Mouse (Mus musculus) brain, embryonic 18.5 days (tissue): ENCODE results near the gene Spen.

Experiments
- DNase-seq: peaks from one replicate; pipeline ENCODE4 v3.0.0-alpha.2; 2012; ENCODE audit warnings: low read depth, low spot score

Spen gene

DNA sequence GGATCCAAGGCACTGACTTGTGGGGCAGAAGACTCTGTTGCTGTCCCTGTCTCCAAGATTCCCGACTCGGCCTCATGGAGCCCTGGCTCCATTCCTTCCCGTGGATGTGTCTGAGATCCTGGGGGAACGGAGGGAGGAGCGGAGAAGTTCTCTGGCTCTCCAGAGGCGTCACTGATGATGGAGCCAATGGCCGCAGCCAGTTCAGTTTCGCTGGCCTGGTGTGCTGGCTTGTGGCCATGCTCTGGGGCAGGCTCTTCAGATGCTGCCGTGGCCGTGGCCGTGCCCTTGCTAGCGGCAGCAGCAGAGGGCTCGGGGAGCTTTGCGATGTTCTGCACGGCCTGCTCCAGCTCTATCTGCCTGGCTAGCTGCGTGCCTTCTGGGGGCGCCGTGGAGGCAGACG, 64.0 kb downstream of the Spen start:
- no peak for DNase-seq

DNA sequence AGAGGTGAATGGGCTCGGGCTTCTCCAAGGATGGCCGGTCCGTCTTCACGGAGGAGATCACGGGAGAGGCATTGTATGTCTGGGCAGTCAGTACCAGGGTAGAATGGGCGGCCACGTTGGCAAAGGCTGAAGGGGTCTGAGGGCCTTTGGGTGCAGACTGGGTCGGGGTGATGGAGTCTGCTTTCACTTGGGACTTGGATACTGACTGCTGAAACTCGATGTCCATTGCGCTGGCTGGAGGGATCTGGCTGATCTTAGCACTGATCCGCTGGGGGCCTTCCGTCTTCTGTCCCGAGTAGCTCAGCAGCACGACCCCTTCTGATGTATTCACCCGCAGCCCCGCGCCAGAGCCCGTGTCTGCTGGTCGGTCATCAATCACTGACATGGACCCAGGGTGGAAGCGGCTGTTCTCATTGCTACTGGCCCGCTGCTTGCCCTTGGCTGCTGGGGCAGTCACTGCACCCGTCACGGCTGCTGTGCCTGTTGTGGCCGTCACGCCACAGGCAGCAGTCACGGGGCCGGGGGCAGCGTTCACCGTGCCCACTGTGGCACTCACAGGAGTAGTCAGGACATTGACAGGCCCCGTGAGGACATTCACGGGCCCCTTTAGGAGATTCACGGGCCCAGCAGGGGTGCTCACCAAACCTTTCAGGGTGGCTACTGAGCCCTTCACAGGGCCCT, 65.6 kb downstream of the Spen start:
- no peak for DNase-seq

DNA sequence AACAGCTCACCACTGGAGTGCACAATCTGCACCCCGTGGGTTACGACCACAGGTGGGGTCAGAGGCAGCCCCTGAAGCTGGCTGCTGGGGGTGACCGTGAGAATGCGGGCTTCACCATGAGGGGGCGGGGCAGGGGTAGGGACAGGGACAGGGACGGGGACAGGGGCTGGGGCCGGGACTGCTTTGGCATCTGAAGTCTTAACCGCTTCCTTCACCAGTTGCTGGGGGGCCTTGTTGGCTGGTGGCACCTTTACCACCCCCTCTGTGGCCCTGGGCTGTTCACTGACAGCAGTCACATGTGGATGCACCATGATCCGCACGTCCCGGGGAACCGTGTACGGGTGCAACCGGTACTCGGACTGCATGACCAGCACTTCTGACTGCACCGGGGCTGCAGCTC, 66.9 kb downstream of the Spen start:
- no peak for DNase-seq

DNA sequence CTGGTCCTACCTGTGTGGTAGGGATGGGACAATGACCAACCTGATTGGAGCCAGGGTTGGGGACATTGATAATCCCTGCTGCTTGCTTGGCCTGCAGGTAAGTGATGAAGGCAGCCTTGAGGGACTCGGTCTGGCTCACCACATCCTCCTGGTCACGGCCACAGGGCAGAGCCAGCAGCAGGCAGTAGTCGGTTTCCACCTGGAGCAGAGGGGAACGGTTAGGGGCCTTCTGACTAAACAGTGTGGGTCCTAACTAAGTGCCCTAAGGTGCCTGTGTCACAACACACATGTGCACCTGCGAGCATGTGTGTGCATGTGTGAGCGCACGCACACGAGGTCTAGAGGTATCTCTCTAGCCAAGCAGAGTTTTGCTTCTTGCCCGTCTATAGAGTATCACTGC, 69.1 kb downstream of the Spen start:
- no peak for DNase-seq

DNA sequence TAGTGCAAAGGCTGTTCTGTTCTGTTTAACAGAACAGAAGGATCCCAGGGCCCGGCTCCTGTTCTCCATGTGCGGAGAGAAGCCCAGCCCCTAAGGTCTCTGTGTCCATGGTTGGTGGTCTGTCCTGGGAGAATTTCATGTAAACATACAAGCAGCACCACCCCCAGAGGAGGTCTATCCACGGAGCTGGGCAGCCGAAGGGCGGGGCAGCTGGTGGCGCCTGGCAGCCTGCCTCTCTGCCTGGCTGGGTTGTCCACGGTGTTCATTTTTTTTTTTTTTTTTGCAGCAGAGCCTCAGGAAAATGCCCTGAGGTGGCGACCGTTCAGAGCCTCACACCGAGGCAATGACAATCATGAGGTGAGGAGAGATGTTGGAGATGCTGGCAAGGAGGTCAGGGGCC, 69.8 kb downstream of the Spen start:
- DNase-seq: no peak

DNA sequence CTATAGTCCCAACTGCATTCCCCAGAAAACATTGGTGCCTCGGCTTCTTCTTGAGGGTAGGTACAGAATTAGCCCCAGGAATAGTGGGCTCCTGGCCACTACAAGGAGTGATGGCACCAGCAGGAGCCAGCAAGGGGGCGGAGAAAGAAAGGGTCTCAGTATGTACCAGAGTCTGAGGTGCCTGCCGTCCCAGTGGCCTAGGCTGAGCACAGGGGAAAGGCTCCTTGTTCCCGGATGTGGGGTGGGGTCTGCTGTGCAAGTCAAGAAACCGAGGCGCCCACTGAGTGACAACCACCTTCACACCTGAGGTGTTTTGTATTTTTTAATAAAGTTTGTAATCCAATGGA, 70.8 kb downstream of the Spen start:
- no peak for DNase-seq

DNA sequence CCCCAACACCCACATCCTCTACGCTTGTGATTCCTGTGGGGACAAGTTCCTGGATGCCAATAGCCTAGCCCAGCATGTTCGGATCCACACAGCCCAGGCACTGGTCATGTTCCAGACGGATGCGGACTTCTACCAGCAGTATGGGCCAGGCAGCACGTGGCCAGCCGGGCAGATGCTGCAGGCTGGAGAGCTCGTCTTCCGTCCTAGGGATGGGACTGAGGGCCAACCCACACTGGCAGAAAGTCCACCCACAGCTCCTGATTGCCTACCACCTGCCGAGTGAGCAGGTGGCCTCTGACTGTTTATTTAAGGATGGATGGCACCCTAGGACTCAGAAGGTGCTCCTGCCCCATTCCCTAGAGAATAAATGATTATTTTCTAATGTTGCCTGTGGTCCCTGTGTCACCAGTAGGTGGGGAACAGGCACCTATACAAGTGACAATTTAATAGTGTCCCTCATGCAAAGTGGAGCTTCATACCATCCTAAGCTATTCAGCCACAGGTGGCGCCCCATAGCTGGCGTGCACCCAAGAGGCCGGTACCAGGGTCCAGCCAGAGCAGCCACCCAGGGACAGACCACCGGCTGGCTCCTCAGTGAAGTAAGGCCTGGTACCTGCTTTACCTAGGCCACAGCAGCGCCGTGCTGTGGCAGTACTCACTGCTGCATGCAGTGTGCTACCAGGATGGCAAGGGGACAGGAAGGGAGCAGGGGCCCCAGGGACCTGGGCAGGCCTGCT, 71.4 kb downstream of the Spen start:
- no peak for DNase-seq

DNA sequence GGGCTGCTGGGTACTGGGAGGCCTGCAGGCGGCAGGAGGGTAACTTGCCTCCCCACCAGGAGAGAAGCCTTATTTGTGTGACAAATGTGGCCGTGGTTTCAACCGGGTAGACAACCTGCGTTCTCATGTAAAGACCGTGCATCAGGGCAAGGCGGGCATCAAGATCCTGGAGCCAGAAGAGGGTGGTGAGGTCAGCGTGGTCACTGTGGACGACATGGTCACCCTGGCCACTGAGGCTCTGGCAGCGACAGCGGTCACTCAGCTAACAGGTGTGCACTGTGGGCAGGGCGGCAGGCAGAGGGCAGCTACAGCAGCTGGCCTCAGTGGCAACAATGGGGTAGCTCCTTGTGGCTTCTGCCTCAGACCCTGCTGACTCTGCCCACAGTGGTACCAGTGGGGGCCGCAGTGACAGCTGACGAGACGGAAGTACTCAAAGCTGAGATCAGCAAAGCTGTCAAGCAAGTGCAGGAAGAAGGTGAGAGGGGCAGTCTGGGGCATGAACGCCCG, 72.1 kb downstream of the Spen start:
- DNase-seq: no peak

DNA sequence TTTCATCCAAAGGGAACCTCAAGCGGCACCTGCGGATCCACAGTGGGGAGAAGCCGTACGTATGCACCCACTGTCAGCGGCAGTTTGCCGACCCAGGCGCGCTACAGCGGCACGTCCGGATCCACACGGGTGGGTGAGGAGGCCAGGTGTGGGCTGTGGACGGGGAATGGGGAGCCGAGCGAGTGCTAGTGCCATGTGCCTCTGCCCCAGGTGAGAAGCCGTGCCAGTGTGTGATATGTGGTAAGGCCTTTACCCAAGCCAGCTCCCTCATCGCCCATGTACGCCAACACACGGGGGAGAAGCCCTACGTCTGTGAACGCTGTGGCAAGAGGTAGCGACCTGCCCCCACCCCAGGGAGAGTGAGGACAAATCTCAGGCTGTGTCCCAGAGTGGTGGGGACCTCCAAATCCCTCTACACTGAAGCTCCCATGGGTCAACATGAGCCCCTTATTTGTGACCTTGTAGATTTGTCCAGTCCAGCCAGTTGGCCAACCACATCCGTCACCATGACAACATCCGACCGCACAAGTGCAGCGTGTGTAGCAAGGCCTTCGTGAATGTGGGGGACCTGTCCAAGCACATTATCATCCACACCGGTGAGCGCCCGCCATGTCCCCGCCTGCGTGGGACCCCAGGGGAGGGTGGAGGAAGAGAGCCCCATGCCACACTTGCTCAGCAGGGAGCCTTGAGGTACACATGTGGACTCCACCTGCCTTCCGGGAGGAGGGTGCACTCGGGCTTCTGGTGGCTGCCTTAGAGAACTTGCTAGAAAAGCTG, 72.7 kb downstream of the Spen start:
- no peak for DNase-seq

DNA sequence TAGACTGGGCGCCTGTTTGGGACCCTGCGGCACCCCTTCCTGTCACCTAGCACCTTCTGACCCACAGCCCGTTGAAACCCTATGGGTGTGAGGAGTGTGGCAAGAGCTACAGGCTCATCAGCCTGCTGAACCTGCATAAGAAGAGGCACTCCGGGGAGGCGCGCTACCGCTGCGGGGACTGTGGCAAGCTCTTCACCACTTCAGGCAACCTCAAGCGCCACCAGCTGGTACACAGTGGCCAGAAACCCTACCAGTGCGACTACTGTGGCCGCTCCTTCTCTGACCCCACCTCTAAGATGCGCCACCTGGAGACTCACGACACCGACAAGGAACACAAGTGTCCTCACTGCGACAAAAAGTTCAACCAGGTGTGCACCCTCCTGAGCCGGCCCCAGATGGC, 73.7 kb downstream of the Spen start:
- no peak for DNase-seq

DNA sequence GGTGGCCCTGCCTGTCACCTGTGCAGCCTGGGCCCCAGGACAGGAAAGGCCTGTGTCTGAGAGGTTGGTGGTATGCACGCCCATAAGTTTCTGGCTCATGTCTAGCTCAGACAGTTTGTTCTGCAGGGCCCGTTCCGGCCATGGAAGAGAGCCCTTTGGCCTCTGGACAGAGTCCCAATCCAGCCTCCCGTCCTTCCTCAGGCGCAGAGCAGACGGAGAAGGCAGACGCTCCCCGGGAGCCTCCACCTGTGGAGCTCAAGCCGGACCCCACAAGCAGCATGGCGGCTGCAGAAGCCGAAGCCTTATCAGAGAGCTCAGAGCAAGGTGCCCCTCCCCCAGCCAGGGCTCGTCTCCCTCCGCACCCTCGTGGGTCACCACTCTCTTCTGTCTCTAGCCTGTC, 74.9 kb downstream of the Spen start:
- DNase-seq: no peak

DNA sequence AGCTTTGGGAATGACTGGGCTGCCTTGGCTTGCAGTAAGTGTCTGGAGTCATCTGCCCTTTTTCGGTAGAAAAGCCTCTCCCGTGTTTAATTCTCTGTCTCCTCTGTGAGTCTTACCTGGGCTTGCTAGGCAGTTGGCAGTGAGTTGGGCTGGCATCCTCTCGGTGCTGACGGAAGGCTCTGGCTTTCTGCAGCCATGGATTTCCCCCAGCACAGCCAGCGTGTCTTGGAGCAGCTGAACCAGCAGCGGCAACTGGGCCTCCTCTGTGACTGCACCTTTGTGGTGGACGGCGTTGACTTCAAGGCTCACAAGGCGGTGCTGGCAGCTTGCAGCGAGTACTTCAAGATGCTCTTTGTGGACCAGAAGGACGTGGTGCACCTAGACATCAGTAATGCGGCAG, 76.8 kb downstream of the Spen start:
- DNase-seq: no peak

DNA sequence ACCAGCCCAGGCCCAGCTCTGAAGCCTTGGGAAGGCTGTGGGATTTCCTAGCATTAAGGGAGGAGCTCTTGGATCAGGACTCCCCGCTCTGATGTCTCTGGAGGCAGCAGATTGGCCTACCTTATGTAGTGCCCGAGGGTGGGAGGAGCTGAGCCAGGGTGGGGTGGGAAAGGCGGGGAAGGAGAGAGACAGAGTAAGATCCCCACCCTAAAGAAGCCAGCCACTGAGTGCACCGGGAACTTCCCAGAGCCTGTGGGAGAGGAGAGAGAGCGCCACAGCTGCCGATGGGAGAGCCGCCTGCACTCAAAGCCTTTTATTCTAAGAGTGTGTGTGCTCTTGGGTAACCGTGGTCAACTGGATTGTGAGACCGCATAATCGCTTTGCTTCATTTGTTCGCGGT, 77.3 kb downstream of the Spen start:
- DNase-seq: no peak

DNA sequence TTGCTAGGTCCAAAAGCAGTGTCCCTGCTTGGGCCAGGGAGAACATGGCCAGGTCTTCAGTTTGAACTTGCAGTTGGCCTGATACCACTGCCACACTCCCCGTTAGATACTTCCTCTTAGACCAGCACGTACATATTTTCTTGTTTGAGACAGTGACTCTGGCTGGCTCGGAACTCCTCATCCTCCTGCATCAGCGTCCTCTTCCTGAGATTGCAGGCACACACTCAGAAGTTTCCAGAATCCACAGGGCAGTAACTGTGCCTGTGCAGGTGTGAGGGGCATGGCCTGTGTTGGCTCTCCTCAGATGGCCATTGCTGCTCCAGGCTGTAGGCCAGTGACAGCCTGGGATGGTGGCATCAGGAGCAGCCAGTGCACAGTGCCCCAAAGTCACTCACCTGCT, 77.9 kb downstream of the Spen start:
- no peak for DNase-seq

DNA sequence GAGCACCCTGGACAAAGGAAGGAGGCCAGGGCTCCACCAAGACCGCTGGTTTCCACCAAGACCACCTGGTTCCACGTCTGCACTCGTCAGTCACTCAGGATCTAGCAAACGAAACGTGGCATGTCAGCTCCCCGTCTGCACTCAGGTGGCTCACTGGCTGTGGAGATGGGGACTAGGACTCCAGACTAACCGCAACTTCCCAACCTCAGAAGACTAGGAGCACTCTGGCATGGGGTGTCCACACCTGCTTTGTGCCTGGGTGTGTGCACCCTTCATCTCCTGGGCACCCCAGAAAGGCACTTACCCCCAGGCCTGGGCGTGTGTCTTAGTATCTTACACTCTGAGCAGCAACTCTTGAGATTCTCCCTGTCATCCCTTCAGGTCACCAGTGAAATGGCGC, 78.6 kb downstream of the Spen start:
- DNase-seq: no peak

DNA sequence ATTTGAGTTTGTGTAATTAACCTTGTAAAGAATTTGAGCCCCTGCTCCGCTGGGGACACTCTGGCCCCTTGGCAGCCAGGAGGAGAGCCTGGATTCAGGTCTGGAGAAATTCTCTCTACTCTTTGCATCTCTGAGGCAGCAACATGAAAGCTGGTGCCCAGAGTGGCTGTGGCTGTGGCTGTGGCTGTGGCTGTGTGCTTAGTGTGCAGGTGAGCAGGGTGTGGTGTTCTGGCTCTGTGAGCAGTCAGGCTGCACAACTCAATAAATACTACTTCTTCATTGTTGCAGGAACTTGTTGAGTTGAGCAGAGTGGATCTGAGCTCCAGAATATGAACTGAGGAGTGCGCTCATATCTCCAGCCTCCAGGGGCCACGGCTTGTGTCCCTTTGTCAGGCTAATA, 79.5 kb downstream of the Spen start:
- no peak for DNase-seq

DNA sequence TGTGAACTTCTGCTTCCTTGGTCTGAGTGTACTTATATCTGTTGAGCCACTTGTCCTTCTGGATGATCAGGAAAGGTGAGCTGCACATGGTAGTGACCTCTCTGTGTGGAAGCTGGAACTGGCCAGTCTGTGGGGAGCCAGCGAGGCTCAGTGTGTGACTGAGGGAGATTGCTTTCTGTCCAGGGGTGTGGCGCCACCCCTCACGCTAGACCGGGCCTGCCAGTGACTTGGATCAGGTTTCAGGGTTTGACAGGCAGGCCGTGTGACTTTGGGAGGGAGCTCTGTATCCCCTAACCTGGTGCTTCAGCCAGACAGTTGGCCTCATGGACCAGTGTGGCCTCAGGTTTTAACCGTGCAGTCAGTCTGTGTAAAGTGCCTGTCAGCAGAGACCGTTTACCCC, 80.2 kb downstream of the Spen start:
- no peak for DNase-seq

DNA sequence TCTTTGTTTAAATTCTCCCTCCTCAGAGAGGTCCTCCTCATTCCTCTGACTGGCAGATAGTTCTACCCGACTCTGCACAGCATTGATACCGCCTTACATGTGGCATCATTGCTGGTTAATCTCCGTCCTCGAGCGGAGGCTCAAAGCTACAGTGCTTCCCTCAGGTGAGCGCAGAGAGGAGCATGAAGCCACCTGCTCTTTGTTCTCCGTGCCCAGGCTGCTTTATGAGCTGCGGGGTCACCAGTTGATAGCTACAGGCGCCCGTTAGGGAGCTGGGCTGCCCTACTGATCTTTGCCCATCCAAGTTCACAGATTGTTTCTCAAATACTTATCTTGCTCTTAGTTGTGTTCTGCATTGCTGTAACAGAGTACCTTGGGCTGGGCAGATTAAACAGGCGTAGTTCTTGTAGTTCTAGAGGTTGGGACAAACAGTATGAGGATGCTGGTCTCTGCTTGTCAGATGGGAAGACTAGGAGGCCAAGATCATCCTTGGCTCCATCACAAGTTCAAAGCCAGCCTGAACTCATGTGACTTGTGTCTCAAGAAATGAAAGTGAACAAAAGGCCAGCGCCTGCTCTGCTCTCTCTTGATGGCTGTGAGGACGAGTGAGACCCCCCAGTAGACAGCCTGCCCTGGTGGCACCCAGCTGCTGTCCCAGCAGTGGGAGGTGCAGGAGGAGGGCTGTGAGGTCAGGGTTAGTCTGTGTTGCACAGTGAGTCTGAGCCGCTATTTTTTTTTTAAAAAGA, 82.0 kb downstream of the Spen start:
- no peak for DNase-seq

DNA sequence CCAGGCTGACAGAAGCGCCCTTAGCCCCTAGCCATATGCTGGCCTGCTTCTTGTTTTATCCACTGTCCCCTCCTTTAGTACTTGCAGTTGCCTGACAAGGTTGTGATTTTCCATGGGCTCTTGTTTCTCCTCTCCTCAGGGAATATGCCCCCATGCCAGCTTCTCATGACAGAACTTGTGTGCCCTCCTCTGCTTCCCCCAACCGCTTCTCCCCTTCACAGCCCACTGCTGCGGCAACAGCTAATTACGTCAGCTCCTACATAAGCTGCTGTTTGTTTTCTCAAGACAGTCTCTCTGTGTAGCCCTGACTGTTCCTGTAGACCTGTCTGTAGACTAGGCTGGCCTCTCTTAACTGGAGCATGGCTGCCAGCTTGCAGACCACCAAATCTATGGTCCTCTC, 82.9 kb downstream of the Spen start:
- no peak for DNase-seq

DNA sequence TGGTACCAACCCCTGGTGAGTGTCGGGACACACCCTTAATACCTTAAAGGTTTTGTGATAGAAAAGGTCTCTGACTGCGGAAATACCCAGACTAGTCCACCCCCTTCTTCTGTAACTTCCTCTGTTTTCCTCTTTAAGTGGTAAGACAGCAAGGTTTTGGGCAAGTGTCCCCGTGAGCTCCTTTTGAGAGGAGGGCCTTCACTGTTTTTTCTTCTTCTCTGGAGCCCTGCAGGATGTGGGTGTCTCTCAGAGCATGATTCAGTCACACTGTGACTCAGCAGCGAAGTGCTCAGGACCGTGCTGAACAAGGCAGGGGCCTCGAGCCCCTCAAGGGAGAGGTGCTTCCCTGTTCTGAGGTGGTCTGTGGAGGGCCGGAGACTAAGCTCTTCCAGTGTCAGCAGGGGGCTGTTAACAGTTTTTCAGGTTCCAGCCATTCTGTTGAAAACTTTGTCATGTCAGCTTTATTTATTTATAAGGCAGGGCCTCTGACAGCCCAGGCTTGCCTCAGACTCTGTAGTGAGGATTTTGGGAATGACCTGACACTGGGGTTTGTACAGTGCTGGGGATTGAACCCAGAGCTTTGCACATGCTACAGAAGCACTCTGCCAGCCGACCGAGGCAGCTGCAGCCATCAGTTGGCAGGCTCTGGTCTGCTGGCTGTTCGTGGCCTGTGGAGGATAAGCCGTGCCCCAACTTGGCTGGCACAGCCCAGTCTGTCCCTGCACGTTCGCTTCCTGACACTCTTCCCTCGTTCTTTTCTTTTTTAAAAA, 83.6 kb downstream of the Spen start:
- no peak for DNase-seq

DNA sequence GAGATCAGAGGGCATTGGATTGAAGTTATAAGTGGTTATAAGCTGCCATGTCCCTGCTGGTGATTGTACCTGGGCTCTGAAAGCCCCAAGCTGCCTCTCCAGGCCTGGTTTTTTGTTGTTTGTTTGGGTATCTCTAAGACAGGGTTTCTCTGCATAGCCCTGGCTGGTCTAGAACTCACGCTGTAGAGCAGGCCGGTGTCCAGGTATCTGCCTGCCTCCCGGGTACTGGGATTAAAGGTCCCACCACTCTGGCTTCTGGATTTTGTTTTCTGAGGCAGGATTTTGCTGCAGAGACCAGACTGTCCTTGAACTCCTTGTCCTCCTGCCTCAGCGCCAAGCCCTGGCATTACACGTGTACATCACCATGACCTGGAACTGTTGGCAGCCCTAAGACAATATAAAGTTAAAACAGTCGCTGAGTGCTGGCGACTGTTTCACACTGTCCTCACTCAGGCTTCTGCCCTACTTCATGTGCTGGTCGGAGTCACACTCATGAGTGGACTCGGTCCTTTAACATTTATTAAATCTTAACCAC, 86.4 kb downstream of the Spen start:
- no peak for DNase-seq
